Mouse (Mus musculus): ENCODE measurements at regions not wholly inside any gene's neighbourhood (a gene's known extent, or its start where the extent isn't known, plus 50 kb on each side); places are given as distances from the start of the nearest gene placed in this dataset.

DNA sequence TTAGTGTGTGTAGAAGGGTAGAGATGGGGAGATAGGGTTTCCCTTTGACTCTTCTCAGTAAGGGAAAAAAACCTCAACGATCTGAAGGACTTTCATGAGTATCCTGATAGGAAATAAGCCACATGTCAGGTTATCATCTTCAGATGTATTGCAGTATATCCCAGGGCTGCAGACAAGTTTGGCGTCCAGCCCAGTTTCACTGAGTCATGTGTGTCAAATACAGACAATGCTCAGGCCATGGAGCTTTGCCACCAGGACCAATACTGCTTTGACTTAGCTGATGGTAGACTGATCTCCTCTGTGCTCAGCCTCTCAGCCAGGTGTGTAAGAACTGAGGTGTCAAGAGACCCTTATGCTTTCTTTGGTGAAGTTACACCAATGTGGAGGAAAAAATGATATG is 62.9 kb downstream of the Cst10 start:
- no peak overlapping the region for H3K4me2 ChIP-seq
- no peak overlapping the region for H3K9ac ChIP-seq
- H3K9me3 ChIP-seq, result no peaks in the 10 kb centered on the region
- 86% methylated on average over 2 of the region's 2 CpGs for WGBS
- H3K4me3 ChIP-seq (replicated peaks), result no peak overlapping the region
- no peaks in the 10 kb centered on the region for H3K4me1 ChIP-seq
- no peaks in the 10 kb centered on the region for H3K27me3 ChIP-seq
- ATAC-seq (ENCODE audit: low FRiP score), result no peak
- no peak overlapping the region for H3K27ac ChIP-seq
- H3K36me3 ChIP-seq (replicated peaks), result no peaks in the 10 kb centered on the region

DNA sequence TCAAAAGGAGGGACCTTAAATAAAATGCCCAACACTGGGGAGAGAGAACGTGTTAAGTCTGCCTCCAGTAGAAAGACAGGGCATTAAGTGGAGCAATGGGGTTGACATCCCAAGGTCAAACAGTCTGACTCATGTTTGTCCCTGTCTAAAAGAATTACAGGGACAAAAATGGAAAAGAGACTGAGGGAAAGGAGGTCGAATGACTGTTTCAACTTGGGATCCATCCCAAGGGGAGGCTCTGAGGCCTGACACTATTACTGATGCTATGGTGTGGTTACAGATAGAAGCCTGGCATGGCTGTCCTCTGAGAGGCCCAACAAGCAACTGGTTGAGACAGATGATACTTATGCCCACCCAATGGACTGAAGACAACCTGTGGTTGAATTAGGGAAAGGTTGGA is 67.6 kb downstream of the Cst10 start:
- H3K27ac ChIP-seq, result no peak overlapping the region
- H3K9ac ChIP-seq, result no peak overlapping the region
- no peak overlapping the region for H3K4me2 ChIP-seq
- no peaks in the 10 kb centered on the region for H3K36me3 ChIP-seq (replicated peaks)
- WGBS, result 80% methylated on average over 2 of the region's 2 CpGs
- H3K4me3 ChIP-seq (replicated peaks), result no peak overlapping the region
- ATAC-seq (ENCODE audit: low FRiP score), result no peak
- no peaks in the 10 kb centered on the region for H3K9me3 ChIP-seq
- no peaks in the 10 kb centered on the region for H3K27me3 ChIP-seq
- no peaks in the 10 kb centered on the region for H3K4me1 ChIP-seq

DNA sequence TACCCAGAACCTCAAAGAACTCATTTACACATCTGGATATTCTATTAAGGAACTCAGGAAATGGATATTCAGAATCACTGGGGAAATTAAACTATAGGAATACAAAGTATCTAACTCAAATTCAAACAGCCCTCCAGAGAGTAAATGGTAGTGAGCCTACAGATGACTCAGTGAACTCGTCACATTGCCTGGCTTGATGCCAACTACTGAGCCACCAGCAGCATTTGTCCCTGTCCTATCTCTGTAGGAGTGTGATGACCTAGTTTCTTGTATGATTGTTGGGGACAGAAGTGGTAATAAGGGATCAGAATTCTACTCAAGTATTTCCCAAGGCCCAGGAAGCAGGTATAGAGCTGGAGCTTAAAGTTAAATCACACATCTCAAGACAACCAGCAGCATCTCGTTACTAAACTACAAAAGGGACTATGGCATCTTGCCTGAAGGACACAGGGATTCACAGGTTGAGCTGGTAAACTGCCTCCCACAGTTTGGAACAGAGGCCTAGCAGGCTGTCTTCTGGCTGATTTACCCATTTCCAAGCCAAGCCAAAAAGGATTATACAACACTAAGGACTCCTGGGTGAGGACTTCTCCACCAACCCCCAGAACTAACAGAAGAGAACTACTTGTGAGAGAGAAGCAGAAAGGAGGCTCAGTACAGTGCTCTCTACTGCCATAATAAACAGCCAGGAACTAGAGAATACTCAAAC is 88.6 kb downstream of the Cst10 start:
- Histone ChIP-seq H3K9me3 (no peaks in the 10 kb centered on the region), H3K4me2 (no peak overlapping the region), H3K36me3 (replicated peaks) (no peaks in the 10 kb centered on the region), H3K4me1 (no peaks in the 10 kb centered on the region), H3K27me3 (no peaks in the 10 kb centered on the region), H3K27ac (no peak overlapping the region), H3K9ac (no peak overlapping the region), H3K4me3 (replicated peaks) (no peak overlapping the region)
- WGBS, result 46% methylated on average over 2 of the region's 2 CpGs
- ATAC-seq (ENCODE audit: low FRiP score), result no peak

DNA sequence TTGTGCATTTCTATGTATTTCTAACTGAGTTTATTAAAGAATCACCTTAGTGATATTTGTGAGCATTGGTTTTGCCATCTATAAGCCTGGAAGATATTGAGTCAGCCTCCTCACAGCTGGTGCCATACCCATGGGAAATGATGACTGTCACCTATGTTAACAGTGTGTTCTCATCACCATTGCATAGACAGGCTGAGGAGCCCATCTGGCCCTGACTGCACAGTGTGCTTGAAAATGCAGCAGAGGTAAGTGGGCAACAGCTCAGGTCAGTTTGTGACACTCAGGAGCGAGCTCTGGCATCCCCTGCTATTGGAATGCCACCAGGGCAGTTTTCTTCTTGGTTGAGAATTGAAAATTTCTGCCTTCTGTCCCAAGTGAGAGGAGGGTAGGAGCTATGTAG is 108.0 kb downstream of the Cst10 start:
- no peak for ATAC-seq (ENCODE audit: low FRiP score)
- H3K4me3 ChIP-seq (replicated peaks), result no peak overlapping the region
- no peaks in the 10 kb centered on the region for H3K4me1 ChIP-seq
- no peaks in the 10 kb centered on the region for H3K27me3 ChIP-seq
- no peaks in the 10 kb centered on the region for H3K9me3 ChIP-seq
- no peak overlapping the region for H3K27ac ChIP-seq
- no peak overlapping the region for H3K9ac ChIP-seq
- no peak overlapping the region for H3K4me2 ChIP-seq
- no peaks in the 10 kb centered on the region for H3K36me3 ChIP-seq (replicated peaks)
- 95% methylated on average over 1 of the region's 1 CpGs for WGBS

DNA sequence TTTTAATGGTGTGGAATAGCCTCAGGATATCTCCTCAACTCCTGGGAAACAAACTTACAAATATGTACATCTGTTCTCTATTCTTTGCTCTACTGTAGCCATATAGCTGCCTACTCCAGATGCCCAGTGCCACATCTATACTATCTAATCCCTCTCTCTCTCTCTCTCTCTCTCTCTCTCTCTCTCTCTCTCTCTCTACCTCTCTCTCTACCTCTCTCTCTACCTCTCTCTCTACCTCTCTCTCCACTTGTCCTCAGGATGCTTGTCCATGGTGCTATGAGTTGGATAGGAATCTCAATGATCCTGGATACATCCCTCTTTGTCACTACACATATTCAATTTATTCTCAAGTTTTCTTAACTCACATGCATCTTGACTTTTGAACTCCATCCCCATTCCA is 119.6 kb downstream of the Cst10 start:
- Histone ChIP-seq H3K4me3 (replicated peaks) (no peak overlapping the region), H3K27me3 (no peaks in the 10 kb centered on the region), H3K4me1 (no peaks in the 10 kb centered on the region), H3K4me2 (no peak overlapping the region), H3K27ac (no peak overlapping the region), H3K9me3 (no peaks in the 10 kb centered on the region), H3K36me3 (replicated peaks) (no peaks in the 10 kb centered on the region), H3K9ac (no peak overlapping the region)
- no peak for ATAC-seq (ENCODE audit: low FRiP score)

DNA sequence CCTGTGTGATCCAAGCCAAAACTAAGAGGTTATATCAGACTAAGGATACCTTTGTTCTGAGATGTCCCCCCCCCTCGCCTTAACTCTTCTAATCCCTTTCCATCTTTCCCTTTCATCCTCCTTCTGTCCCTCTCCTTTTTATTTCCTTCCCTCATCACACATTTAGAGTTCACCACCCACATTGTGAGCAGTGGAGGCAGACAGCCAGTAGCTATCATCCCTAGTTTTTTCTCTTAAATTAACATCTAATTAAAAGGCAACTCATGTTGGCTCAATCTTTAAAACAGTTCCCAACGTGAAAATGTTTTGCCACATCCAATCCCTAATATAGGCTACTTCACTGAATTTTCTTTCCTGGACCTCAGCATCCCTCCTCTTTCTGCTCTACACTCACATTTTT is 138.0 kb downstream of the Cst10 start:
- no peak for ATAC-seq (ENCODE audit: low FRiP score)
- Histone ChIP-seq H3K9ac (no peak overlapping the region), H3K36me3 (replicated peaks) (no peaks in the 10 kb centered on the region), H3K4me1 (no peaks in the 10 kb centered on the region), H3K9me3 (no peaks in the 10 kb centered on the region), H3K27me3 (no peaks in the 10 kb centered on the region), H3K4me3 (replicated peaks) (no peak overlapping the region), H3K27ac (no peak overlapping the region), H3K4me2 (no peak overlapping the region)
- WGBS, result 67% methylated on average over 2 of the region's 2 CpGs

DNA sequence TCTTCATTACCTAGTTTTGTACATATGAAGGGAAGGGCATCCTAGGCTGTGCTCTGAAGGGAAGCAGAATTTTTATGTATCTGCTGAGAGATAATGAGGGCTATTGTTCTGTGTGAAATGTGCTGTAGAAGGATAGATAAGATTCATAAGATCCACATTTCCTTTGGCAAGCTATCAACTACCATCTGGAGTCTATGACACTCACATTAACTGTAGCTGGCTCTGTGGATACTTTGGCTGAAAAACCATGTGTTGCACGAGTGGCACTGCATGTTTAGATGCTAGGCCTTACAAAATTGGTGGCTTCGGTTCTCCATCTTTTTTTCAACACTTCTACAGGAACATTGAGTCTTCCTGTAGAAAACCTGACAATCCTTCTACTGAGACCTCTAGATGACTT is 140.9 kb downstream of the Cst10 start:
- Histone ChIP-seq H3K4me1 (no peaks in the 10 kb centered on the region), H3K27ac (no peak overlapping the region), H3K4me3 (replicated peaks) (no peak overlapping the region), H3K9me3 (no peaks in the 10 kb centered on the region), H3K36me3 (replicated peaks) (no peaks in the 10 kb centered on the region), H3K9ac (no peak overlapping the region), H3K4me2 (no peak overlapping the region), H3K27me3 (no peaks in the 10 kb centered on the region)
- ATAC-seq (ENCODE audit: low FRiP score), result no peak
- WGBS, result 78% methylated on average over 2 of the region's 2 CpGs

DNA sequence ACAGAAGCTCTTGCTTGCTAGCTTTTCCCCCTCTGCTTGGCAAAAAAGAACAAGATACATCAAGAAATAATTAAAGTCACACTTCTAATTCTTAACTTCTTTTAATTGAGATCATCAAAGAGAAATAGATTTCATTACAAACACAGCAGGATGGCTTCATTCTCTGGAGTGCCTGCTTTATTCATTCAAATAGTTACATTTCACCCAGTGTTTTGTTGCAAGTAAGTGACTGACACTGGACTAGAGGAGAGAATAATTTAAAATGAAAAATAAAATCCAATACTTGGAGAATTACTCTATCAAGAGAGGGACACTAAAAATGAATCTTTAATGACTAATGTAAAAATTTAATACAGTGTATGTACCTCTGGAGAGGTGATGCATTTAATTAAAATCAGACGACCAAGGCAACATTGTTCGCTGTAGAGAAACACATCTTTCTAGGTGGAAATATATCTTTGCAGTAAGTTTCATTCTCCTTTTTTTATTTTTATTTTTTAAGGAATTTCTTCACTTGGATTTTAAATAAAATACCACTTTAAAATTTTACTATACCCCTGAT is 141.9 kb downstream of the Cst10 start:
- no peaks in the 10 kb centered on the region for H3K36me3 ChIP-seq (replicated peaks)
- no peak overlapping the region for H3K9ac ChIP-seq
- no peak overlapping the region for H3K4me3 ChIP-seq (replicated peaks)
- no peaks in the 10 kb centered on the region for H3K9me3 ChIP-seq
- H3K27ac ChIP-seq, result no peak overlapping the region
- no peaks in the 10 kb centered on the region for H3K4me1 ChIP-seq
- H3K27me3 ChIP-seq, result no peaks in the 10 kb centered on the region
- H3K4me2 ChIP-seq, result no peak overlapping the region
- 85% methylated on average over 2 of the region's 2 CpGs for WGBS
- ATAC-seq (ENCODE audit: low FRiP score), result no peak

DNA sequence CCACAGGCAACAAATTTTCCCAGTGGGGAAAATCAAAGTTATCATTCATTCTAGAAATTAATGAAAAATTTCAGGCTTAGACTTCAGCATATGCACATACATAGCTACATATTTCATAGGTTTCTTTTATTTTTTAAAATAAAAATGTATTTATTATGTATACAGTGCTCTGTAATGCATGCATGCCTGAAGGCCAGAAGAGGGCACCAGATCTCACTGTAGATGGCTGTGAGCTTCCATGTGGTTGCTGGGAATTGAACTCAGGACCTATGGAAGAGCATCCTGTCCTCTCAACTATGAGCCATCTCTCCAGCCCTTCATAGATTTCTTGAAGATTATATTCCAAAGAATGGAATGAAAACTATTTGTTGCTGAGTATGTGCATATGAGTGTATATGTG is 150.4 kb downstream of the Cst10 start:
- H3K9me3 ChIP-seq, result no peaks in the 10 kb centered on the region
- H3K36me3 ChIP-seq (replicated peaks), result no peaks in the 10 kb centered on the region
- H3K27me3 ChIP-seq, result no peaks in the 10 kb centered on the region
- no peak overlapping the region for H3K4me2 ChIP-seq
- H3K27ac ChIP-seq, result no peak overlapping the region
- ATAC-seq (ENCODE audit: low FRiP score), result no peak
- no peaks in the 10 kb centered on the region for H3K4me1 ChIP-seq
- no peak overlapping the region for H3K9ac ChIP-seq
- no peak overlapping the region for H3K4me3 ChIP-seq (replicated peaks)

DNA sequence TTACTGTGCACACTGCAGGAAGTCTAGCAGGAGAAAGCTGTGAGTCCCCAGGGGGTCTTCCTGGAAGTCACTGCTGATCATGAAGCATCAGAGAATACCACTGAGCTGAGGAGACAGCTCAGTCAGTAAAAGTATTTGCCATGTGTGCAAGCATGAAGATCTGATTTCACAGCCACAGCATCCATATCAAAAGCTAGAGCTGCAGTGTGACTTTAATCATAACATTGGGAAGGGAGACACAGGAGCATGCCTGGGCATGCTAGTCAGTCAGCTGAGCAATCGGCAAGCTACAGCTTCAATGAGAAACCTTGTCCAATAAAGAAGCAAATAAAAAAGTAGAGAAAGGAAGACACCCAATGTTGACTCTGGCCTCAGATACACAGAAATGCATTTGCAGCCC is 168.9 kb downstream of the Cst10 start:
- no peak for ATAC-seq (ENCODE audit: low FRiP score)
- Histone ChIP-seq H3K36me3 (replicated peaks) (no peaks in the 10 kb centered on the region), H3K4me3 (replicated peaks) (no peak overlapping the region), H3K27ac (no peak overlapping the region), H3K4me1 (no peaks in the 10 kb centered on the region), H3K9me3 (no peaks in the 10 kb centered on the region), H3K4me2 (no peak overlapping the region), H3K27me3 (no peaks in the 10 kb centered on the region), H3K9ac (no peak overlapping the region)
- WGBS, result 71% methylated on average over 1 of the region's 1 CpGs

DNA sequence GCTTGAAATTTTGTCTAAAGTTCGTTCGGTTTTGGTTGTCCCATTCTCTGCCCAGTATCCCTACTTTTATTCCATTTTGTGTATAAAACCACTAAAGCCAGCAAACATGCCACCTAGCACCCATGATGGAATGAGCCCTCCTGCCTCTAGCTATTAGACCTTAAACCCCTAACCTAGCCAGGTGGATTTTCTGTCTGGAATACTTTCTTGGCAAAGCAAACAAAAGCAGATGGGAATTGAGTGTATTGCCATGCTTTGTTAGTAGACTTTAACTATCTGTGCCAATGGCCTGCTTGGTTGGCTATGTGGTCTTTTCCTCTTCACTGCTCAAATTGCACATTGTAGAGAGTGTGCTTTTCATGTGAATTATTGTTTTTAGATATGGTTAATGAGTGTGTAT is 197.7 kb downstream of the Cst10 start:
- H3K27me3 ChIP-seq, result no peaks in the 10 kb centered on the region
- no peak overlapping the region for H3K4me3 ChIP-seq (replicated peaks)
- no peak overlapping the region for H3K27ac ChIP-seq
- no peak overlapping the region for H3K4me2 ChIP-seq
- no peaks in the 10 kb centered on the region for H3K36me3 ChIP-seq (replicated peaks)
- WGBS, result 86% methylated on average over 2 of the region's 2 CpGs
- no peak for ATAC-seq (ENCODE audit: low FRiP score)
- no peak overlapping the region for H3K9ac ChIP-seq
- no peaks in the 10 kb centered on the region for H3K4me1 ChIP-seq
- H3K9me3 ChIP-seq, result no peaks in the 10 kb centered on the region

DNA sequence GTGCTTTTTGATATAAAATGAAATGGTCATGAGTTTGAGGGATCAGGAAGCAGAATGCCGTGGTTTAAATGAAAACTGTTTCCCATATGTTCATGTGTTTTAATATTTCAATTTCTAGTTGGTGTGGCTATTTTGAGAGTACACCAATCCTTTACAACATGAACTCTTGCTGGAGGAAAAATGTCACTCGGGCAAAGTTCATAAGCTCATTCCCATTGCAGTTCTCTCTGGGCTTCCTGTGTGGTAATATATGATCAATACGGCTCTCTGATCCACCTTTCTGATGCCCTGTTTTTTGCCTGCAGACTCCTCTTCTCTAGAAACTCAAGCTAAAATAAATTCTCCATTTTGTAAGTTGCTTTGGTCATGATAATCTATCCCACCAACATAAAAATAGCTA is 208.5 kb downstream of the Cst10 start:
- H3K9me3 ChIP-seq, result no peaks in the 10 kb centered on the region
- H3K4me2 ChIP-seq, result no peak overlapping the region
- H3K4me1 ChIP-seq, result no peaks in the 10 kb centered on the region
- WGBS, result 90% methylated on average over 3 of the region's 3 CpGs
- no peak for ATAC-seq (ENCODE audit: low FRiP score)
- no peak overlapping the region for H3K27ac ChIP-seq
- H3K36me3 ChIP-seq (replicated peaks), result no peaks in the 10 kb centered on the region
- H3K4me3 ChIP-seq (replicated peaks), result no peak overlapping the region
- no peak overlapping the region for H3K9ac ChIP-seq
- H3K27me3 ChIP-seq, result no peaks in the 10 kb centered on the region

DNA sequence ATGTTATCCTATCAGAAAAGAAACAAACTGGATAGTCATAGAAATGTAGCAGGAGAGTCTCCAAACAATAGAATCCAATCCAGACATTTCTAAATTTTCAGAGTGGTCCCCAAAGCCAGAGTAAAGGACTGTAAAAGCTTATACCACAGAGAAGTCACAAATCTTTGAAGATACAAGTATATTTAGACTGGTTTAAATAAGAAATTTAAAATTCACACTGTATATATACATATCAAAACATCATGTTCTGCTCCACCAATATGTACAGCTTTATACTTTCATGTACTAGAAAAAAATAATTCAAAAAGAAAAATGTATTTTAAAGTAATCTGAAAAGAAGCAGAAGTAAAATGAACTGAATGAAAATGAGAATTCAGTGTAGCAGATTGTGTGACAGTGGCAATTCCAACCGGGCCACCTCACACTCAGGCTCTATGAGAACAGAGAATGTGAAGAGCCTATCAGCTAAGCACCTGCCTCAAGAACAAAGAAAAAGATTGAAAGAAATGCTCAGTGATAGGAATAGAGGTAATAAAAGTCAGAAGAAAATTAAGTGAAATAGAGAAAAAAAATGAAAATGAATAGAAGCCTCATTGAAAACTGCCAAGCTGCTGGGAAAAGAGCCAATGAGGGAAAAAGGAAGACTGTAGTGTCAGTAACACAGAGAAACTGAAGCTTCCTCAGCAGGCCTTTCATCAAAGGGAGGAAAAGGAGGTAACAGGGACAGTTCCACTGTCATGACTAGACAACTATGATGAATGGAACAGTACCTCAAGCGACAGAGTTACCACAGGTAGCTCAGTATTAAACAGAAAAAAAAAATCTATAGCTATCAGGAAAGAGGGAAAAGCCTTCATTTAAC is 209.5 kb downstream of the Cst10 start:
- ATAC-seq (ENCODE audit: low FRiP score), result no peak
- 86% methylated on average over 2 of the region's 2 CpGs for WGBS

More for the DNA sequence above, 209.5 kb downstream of the Cst10 start:
- Histone ChIP-seq H3K9me3 (no peaks in the 10 kb centered on the region), H3K9ac (no peak overlapping the region), H3K4me3 (replicated peaks) (no peak overlapping the region), H3K4me2 (no peak overlapping the region), H3K36me3 (replicated peaks) (no peaks in the 10 kb centered on the region), H3K27me3 (no peaks in the 10 kb centered on the region), H3K27ac (no peak overlapping the region), H3K4me1 (no peaks in the 10 kb centered on the region)
